Mouse (Mus musculus) layer of hippocampus, postnatal 25 days (tissue): ENCODE data around the gene Atp2c2. TPM values are rescaled to one million over a fixed set of nuclear protein-coding genes. Genes with fewer than 3 reads are reported as not detected.

Experiments
- DNase-seq, 2 experiments: peaks; one replicate each; pipeline ENCODE4 v3.0.0; 2022; ENCODE audit warnings: mixed read lengths in 2 of 2, low spot score in 1 of 2; ENCODE audit errors: extremely low spot score in 1 of 2
- total RNA-seq, 2 experiments: library from RNA; stranded (reverse); gene quantifications; 2 replicates each; pipeline ENCODE4 v1.2.3; 2021

The Atp2c2 gene
- total RNA-seq, 2 experiments from 2014 or later = 1.8 to 1.9 TPM

DNA sequence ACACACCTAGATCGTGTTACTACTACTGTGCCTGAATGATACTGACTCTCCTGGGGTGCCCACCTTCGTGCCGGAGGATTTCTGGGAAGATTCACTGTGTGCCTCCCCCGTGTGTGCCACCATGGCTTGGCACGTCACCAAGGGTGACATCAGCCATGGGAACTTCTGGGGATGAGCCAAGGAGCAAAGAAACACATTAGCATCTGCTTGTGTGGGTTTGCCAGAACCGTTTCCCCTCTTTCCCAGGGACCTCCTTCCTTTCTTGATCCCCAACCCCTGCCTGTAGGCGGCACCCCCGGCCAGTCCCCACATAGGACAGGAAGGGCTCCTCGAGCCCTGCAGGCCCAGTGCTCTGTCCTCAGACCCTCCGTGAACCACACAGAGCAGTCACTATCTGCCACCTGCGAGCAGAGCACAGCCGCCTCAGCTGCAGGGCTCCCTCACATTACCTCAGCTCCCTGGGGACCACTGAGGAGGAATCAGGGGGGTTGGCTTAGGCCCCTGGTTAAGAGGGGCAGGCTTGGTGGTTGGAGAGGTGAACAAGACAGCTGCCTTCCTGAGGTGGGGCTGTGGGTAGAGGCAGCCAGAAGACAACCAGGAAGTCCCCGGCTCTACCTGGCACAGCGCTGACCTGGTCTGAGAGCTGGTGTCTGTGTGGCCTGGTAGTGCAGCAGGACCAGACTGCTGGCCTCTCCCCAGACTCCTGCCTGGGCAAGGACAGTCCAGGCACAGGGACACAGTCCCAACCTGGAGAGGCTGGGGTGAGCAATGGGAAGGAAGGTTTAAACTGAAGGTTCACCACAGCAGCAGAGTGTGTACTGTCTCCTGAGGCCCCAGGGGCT lies 106.8 kb downstream of the Atp2c2 start:
- peak; percentile 56 to 64 for DNase-seq

Other genes with a start within 250 kb of the Atp2c2 start
- gene Slc38a8, start 198.3 kb upstream of the Atp2c2 start, total RNA-seq = under 1 TPM; 0.23 to 0.44 TPM
- gene Mbtps1, start 141.3 kb upstream of the Atp2c2 start, total RNA-seq = 10 to 100 TPM; 69.2 to 78.8 TPM
- 10 to 100 TPM; 42.8 to 46.7 TPM for gene Hsdl1, start 124.8 kb upstream of the Atp2c2 start, total RNA-seq
- gene Dnaaf1, start 124.8 kb upstream of the Atp2c2 start, total RNA-seq = under 1 TPM; 0.12 to 0.22 TPM
- gene Taf1c, start 94.8 kb upstream of the Atp2c2 start, total RNA-seq = 10 to 100 TPM; 10.5 to 11.1 TPM
- under 1 TPM in 1 of 2 experiments, not detected in 1; 0.39 TPM for gene Adad2, start 87.3 kb upstream of the Atp2c2 start, total RNA-seq
- 1 to 10 TPM; 3.4 to 4.6 TPM for gene Kcng4, start 64.3 kb upstream of the Atp2c2 start, total RNA-seq
- 1 to 10 TPM; 6.6 to 8.4 TPM for gene Wfdc1, start 33.6 kb upstream of the Atp2c2 start, total RNA-seq
- 10 to 100 TPM; 14.1 to 17.0 TPM for gene Tldc1, start 78.4 kb downstream of the Atp2c2 start, total RNA-seq
- gene Cotl1, start 140.5 kb downstream of the Atp2c2 start, total RNA-seq = 100 to 1,000 TPM; 121 to 140 TPM
- gene Klhl36, start 162.3 kb downstream of the Atp2c2 start, total RNA-seq = 1 to 10 TPM; 8.0 to 8.5 TPM
- 10 to 100 TPM; 84.3 to 99.0 TPM for gene Usp10, start 210.4 kb downstream of the Atp2c2 start, total RNA-seq
- gene Gm20388, start 210.8 kb downstream of the Atp2c2 start, total RNA-seq = 1 to 10 TPM; 8.8 TPM